Mouse (Mus musculus) ES-Bruce4 (cell line): ENCODE measurements around the gene Psmb5. TPM values are rescaled to one million over a fixed set of nuclear protein-coding genes. Genes with fewer than 3 reads are reported as not detected.

ENCODE experiments used
- H3K27ac ChIP-seq: 2 replicates; pipeline ENCODE4 v1.5.1; 2012; ENCODE audit warnings: low read length, inconsistent platforms; ENCODE audit not compliant: insufficient read depth
- H3K27me3 ChIP-seq: 2 replicates; pipeline ENCODE4 v1.6.1; 2012; ENCODE audit warnings: mild to moderate bottlenecking, low read length, inconsistent platforms; ENCODE audit not compliant: control insufficient read depth, poor library complexity, insufficient read depth, severe bottlenecking
- H3K36me3 ChIP-seq: 2 replicates; pipeline ENCODE4 v1.6.1; 2012; ENCODE audit warnings: inconsistent platforms, mild to moderate bottlenecking, low read length, moderate library complexity; ENCODE audit not compliant: control insufficient read depth, poor library complexity, insufficient read depth, severe bottlenecking
- H3K4me1 ChIP-seq: one replicate; pipeline ENCODE4 v1.8.1; 2011; ENCODE audit warnings: low read length; ENCODE audit not compliant: control insufficient read depth, insufficient read depth
- H3K4me3 ChIP-seq: 2 replicates; pipeline ENCODE4 v1.5.1; 2011; ENCODE audit warnings: low read depth, mild to moderate bottlenecking, low read length
- H3K9ac ChIP-seq: 2 replicates; pipeline ENCODE4 v1.6.1; 2012; ENCODE audit warnings: low read depth, mild to moderate bottlenecking, inconsistent platforms; ENCODE audit not compliant: poor library complexity, severe bottlenecking
- H3K9me3 ChIP-seq: replicated peaks from 2 replicates; pipeline ENCODE4 v1.6.1; 2012; ENCODE audit warnings: mild to moderate bottlenecking, low read length, inconsistent platforms; ENCODE audit not compliant: control insufficient read depth, poor library complexity, insufficient read depth, severe bottlenecking
- CTCF ChIP-seq: IDR thresholded peaks from one replicate; pipeline ENCODE4 v1.8.1; 2011; ENCODE audit warnings: low read depth, low read length
- EP300 ChIP-seq: IDR thresholded peaks from 2 replicates; pipeline ENCODE4 v1.6.1; 2011; ENCODE audit warnings: low read depth, low read length; ENCODE audit not compliant: insufficient read depth
- POLR2A ChIP-seq: IDR thresholded peaks from one replicate; pipeline ENCODE4 v1.8.1; 2011; ENCODE audit warnings: low read length; ENCODE audit not compliant: insufficient read depth
- polyA plus RNA-seq: library from polyadenylated mRNA; stranded (reverse); fragments of >200 nt; gene quantifications from 2 replicates; pipeline ENCODE4 v1.2.4, GENCODE M21; 2011; ENCODE audit warnings: low read depth; ENCODE audit not compliant: missing spikeins, insufficient read depth, insufficient read length

The Psmb5 gene
- polyA plus RNA-seq, 1 experiment = 206 TPM

GRCm38 (mm10) chr14:54634182-54634581 lies 16.4 kb upstream of the Psmb5 start:
- no peaks in the 10 kb centered on the region for H3K4me1 ChIP-seq
- no peak overlapping the region for H3K27ac ChIP-seq
- no peaks in the 10 kb centered on the region for H3K27me3 ChIP-seq
- no peak overlapping the region for H3K4me3 ChIP-seq
- no peak for TF ChIP-seq EP300
- peak; percentile 18 for TF ChIP-seq CTCF
- no peak overlapping the region for H3K9ac ChIP-seq
- H3K36me3 ChIP-seq = no peaks in the 10 kb centered on the region
- no peaks in the 10 kb centered on the region for H3K9me3 ChIP-seq

GRCm38 (mm10) chr14:54632252-54632651 lies 14.4 kb upstream of the Psmb5 start:
- H3K27ac ChIP-seq = no peak overlapping the region
- no peaks in the 10 kb centered on the region for H3K9me3 ChIP-seq
- TF ChIP-seq POLR2A = no peak
- no peak for TF ChIP-seq EP300
- no peak for TF ChIP-seq CTCF
- H3K36me3 ChIP-seq = no peaks in the 10 kb centered on the region
- no peaks in the 10 kb centered on the region for H3K4me1 ChIP-seq
- peak overlapping the region; percentile 54 for H3K4me3 ChIP-seq
- H3K27me3 ChIP-seq = no peaks in the 10 kb centered on the region
- peak overlapping the region; percentile 73 for H3K9ac ChIP-seq

DNA sequence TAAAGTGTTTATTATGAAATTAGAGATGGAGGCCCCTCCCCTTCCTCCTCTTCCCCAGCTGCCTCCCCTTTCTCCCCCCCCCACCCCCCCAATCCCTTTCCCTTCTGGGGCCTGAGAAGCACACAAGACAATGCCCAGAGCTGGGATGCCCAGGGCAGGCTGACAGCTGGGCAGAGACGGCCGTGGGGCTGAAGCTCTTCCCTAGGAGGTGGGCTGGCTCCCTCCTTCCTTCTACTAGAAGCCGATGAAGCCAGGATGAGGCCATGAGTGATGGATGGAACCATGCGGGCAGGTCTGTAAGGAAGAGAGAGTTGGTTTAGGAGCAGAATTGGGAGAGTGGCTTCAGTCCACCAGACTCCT lies 13.4 kb upstream of the Psmb5 start:
- no peaks in the 10 kb centered on the region for H3K36me3 ChIP-seq
- no peak overlapping the region for H3K9ac ChIP-seq

DNA sequence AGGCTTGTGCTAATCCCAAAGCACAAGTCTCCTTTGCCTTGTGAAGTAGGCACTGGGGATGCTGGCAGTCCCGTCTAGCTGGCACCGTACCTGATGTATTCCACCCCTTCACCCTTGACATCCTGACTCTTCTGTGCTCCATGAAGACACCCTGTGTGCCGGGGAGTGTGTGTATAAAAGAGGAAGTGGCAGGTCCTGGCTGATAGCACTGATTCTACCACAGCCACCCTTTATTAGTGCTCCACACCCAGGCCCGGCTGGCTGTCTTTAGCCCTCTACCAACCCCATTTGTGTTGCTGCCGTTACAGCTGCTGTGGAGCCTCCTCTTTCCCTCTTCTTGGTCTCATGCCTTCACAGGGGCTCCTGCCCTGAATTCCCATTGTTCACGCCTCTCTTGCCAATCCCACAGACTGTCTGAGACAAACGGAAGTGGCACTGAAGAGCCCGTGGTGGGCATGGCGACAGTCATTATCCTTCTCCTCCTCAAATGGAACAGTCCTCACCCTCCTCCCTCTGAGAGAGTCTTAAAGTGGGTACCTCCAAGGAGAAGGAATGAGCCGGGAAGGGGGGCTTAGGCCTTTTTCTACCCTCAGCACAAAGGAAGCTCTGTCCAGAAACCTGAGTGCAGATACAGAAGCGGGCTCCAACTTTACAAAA lies 12.9 kb upstream of the Psmb5 start:
- no peaks in the 10 kb centered on the region for H3K4me1 ChIP-seq
- no peak overlapping the region for H3K9ac ChIP-seq
- no peaks in the 10 kb centered on the region for H3K27me3 ChIP-seq
- no peak for TF ChIP-seq CTCF
- TF ChIP-seq EP300 = no peak
- no peak for TF ChIP-seq POLR2A
- H3K27ac ChIP-seq = no peak overlapping the region
- H3K36me3 ChIP-seq = no peaks in the 10 kb centered on the region
- no peaks in the 10 kb centered on the region for H3K9me3 ChIP-seq
- H3K4me3 ChIP-seq = no peak overlapping the region

More for the DNA sequence above, 13.4 kb upstream of the Psmb5 start:
- TF ChIP-seq CTCF = no peak
- TF ChIP-seq EP300 = no peak
- no peak for TF ChIP-seq POLR2A
- H3K27me3 ChIP-seq = no peaks in the 10 kb centered on the region
- no peaks in the 10 kb centered on the region for H3K4me1 ChIP-seq
- H3K9me3 ChIP-seq = no peaks in the 10 kb centered on the region
- no peak overlapping the region for H3K27ac ChIP-seq
- no peak overlapping the region for H3K4me3 ChIP-seq

- Histone ChIP-seq H3K4me1 (peaks cover 3% of the 10 kb centered on the region), H3K9me3 (no peaks in the 10 kb centered on the region), H3K27ac (no peak overlapping the region), H3K9ac (no peak overlapping the region), H3K4me3 (no peak overlapping the region), H3K27me3 (no peaks in the 10 kb centered on the region), H3K36me3 (no peaks in the 10 kb centered on the region)
- no peak for TF ChIP-seq POLR2A
- no peak for TF ChIP-seq CTCF
- no peak for TF ChIP-seq EP300
Measured at GRCm38 (mm10) chr14:54629797-54630196, 12.0 kb upstream of the Psmb5 start.

DNA sequence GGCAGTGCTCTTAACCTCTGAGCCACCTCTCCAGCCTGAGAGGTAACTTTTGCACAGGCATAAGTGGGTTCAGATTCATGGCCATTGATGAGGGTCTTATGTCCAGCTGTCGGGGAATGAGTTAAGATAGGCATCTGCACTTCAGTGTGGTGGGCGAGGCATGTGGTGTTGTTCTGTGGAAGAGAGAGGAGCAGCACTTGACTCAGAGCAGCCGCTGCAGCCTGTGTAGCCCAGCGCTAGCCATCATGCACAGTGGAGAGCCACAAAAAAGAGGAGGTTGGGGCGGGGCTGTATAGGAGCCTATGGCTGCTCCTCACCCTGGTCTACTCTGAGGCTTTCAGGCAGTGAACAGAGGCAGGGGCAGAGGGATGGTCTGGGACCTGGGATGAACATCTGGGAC lies 10.3 kb upstream of the Psmb5 start:
- Histone ChIP-seq H3K4me3 (no peak overlapping the region), H3K27ac (no peak overlapping the region), H3K4me1 (peaks cover 3% of the 10 kb centered on the region), H3K27me3 (no peaks in the 10 kb centered on the region), H3K36me3 (no peaks in the 10 kb centered on the region), H3K9me3 (no peaks in the 10 kb centered on the region), H3K9ac (no peak overlapping the region)
- TF ChIP-seq EP300 (no peak), POLR2A (no peak), CTCF (no peak)
